Mouse (Mus musculus): Measurements from ENCODE around the gene Borcs6.

The Borcs6 gene

GRCm38 (mm10) chr11:69105796-69106195 is 46.3 kb downstream of the Borcs6 start:
- peak; percentile 18 for DNase-seq (ENCODE audit: low read depth, low spot score)
- no peaks in the 10 kb centered on the region for H3K27me3 ChIP-seq (ENCODE audit: control insufficient read depth, insufficient read depth, low read length, poor library complexity, severe bottlenecking)
- H3K36me3 ChIP-seq (ENCODE audit: control insufficient read depth, insufficient read depth, low read length, poor library complexity, severe bottlenecking), result peaks cover 51% of the 10 kb centered on the region

GRCm38 (mm10) chr11:69106299-69106698 is 46.8 kb downstream of the Borcs6 start:
- Histone ChIP-seq H3K27me3 (ENCODE audit: control insufficient read depth, insufficient read depth, low read length, poor library complexity, severe bottlenecking) (no peaks in the 10 kb centered on the region), H3K36me3 (ENCODE audit: control insufficient read depth, insufficient read depth, low read length, poor library complexity, severe bottlenecking) (peaks cover 46% of the 10 kb centered on the region)
- DNase-seq (ENCODE audit: low read depth, low spot score), result no peak

DNA sequence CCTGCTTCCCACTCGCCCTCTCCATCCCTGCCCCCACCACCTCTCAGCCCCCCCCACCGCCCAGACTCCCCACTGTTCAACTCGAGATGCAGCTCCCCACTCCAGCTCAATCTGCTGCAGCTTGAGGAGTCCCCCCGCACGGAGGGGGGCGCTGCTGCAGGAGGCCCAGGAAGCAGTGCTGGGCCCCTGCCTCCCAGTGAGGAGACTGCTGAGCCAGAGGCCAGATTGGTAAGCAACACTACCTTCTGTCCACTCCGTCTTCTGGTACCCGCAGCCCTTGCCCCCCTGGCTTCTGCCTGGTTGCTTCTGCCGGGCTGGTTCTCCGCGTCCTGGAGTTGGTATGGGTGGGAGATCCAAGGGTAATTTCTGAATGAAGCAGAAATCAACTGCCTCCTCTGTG is 47.3 kb downstream of the Borcs6 start:
- H3K27me3 ChIP-seq (ENCODE audit: control insufficient read depth, insufficient read depth, low read length, poor library complexity, severe bottlenecking), result no peaks in the 10 kb centered on the region
- H3K36me3 ChIP-seq (ENCODE audit: control insufficient read depth, insufficient read depth, low read length, poor library complexity, severe bottlenecking), result peaks cover 41% of the 10 kb centered on the region
- DNase-seq (ENCODE audit: low read depth, low spot score), result peak; percentile 24

- H3K27me3 ChIP-seq (ENCODE audit: control insufficient read depth, insufficient read depth, low read length, poor library complexity, severe bottlenecking), result no peaks in the 10 kb centered on the region
- no peak for DNase-seq (ENCODE audit: low read depth, low spot score)
- peaks cover 34% of the 10 kb centered on the region for H3K36me3 ChIP-seq (ENCODE audit: control insufficient read depth, insufficient read depth, low read length, poor library complexity, severe bottlenecking)
Measured at GRCm38 (mm10) chr11:69107676-69108075, 48.2 kb downstream of the Borcs6 start.

DNA sequence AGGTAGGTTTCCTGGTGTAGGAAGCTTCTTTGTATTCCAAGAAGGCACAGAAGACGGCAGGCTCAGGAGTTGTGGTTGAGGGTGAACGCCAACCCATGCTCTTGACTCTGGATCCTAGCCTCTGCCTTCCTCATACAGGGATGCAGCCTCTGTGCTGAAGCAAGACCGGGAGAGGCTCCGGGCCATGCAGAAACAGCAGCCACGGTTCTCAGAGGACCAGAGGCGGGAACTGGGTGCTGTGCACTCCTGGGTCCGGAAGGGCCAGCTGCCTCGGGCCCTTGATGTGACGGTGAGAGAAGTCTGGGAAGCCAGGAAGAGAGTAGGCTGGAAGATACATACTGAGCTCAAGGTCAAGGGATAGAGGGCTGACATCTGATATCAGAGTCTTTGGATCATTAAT is 48.7 kb downstream of the Borcs6 start:
- peaks cover 28% of the 10 kb centered on the region for H3K36me3 ChIP-seq (ENCODE audit: control insufficient read depth, insufficient read depth, low read length, poor library complexity, severe bottlenecking)
- DNase-seq (ENCODE audit: low read depth, low spot score), result no peak
- H3K27me3 ChIP-seq (ENCODE audit: control insufficient read depth, insufficient read depth, low read length, poor library complexity, severe bottlenecking), result no peaks in the 10 kb centered on the region

DNA sequence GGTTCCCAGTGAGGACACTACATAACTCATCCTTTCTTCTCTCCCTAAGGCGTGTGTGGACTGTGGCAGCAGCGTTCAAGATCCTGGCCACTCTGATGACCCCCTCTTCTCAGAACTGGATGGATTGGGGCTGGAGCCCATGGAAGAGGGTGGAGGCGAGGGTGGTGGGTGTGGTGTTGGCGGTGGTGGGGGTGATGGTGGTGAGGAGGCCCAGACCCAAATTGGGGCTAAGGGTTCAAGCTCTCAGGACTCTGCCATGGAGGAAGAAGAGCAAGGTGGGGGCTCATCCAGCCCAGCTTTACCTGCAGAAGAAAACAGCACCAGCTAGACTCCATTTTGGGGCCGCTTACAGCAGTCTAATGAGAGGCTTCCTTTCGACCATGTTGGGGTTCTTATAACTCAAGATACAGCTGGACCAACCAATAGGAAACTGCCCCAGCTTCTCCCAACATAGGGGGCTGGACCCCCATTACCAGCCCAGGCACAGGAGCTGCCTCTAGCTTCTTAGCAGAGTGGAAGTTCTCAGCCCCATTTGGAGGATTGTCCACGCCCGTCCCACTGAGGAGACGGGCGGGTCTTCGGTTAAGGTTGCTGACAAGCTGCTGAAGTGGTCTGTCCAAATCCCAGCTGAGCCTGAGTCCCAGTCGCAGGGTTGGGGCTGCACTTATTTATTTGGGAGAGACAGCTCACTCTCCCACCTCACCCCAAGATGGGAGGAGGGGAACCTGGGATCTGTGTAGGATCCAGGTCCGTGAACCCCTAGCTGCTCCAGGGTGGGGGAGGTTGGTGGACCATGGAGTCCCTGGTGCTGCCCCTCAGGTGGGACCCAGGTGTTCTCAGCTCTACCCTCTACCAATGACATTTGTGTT is 49.7 kb downstream of the Borcs6 start:
- Histone ChIP-seq H3K27me3 (ENCODE audit: control insufficient read depth, insufficient read depth, low read length, poor library complexity, severe bottlenecking) (no peaks in the 10 kb centered on the region), H3K36me3 (ENCODE audit: control insufficient read depth, insufficient read depth, low read length, poor library complexity, severe bottlenecking) (peaks cover 23% of the 10 kb centered on the region)
- peak; percentile 22 for DNase-seq (ENCODE audit: low read depth, low spot score)

GRCm38 (mm10) chr11:69110319-69111046 is 51.0 kb downstream of the Borcs6 start:
- Histone ChIP-seq H3K36me3 (ENCODE audit: control insufficient read depth, insufficient read depth, low read length, poor library complexity, severe bottlenecking) (peaks cover 16% of the 10 kb centered on the region), H3K27me3 (ENCODE audit: control insufficient read depth, insufficient read depth, low read length, poor library complexity, severe bottlenecking) (no peaks in the 10 kb centered on the region)
- peak; percentile 92 for DNase-seq (ENCODE audit: low read depth, low spot score)
